Mouse (Mus musculus) monocyte, adult 2 months (primary cell): ENCODE measurements around the gene Tacr2.

Experiments used
- DNase-seq, 2 experiments: peaks; one replicate each; pipeline ENCODE4 v3.0.0; 2022; ENCODE audit warnings: low spot score in 2 of 2, low read depth in 1 of 2

Gene Tacr2

GRCm38 (mm10) chr10:62252000-62252488, at the start of gene Tacr2:
Tacr2 (plus strand) TSS chr10:62252438.
- DNase-seq = no peak

- no peak for DNase-seq
These were observed 49.7 kb upstream of the Tacr2 start for GRCm38 (mm10) chr10:62202574-62202973.

- DNase-seq = no peak
These were observed 43.9 kb upstream of the Tacr2 start for GRCm38 (mm10) chr10:62208241-62208896.

GRCm38 (mm10) chr10:62211310-62211709, 40.9 kb upstream of the Tacr2 start:
- no peak for DNase-seq

- no peak for DNase-seq
These were observed 37.0 kb upstream of the Tacr2 start for GRCm38 (mm10) chr10:62215169-62215616.

GRCm38 (mm10) chr10:62215633-62216032, 36.6 kb upstream of the Tacr2 start:
- no peak for DNase-seq

- no peak for DNase-seq
These were observed 35.6 kb upstream of the Tacr2 start for GRCm38 (mm10) chr10:62216595-62216994.

GRCm38 (mm10) chr10:62217196-62217595, 35.0 kb upstream of the Tacr2 start:
- no peak for DNase-seq

GRCm38 (mm10) chr10:62218044-62218788, 34.0 kb upstream of the Tacr2 start:
- no peak for DNase-seq

- DNase-seq = no peak
These were observed 33.5 kb upstream of the Tacr2 start for GRCm38 (mm10) chr10:62218789-62219172.

- no peak for DNase-seq
These were observed 31.3 kb upstream of the Tacr2 start for GRCm38 (mm10) chr10:62220732-62221514.

- DNase-seq = no peak
These were observed 30.6 kb upstream of the Tacr2 start for GRCm38 (mm10) chr10:62221647-62222046.

- DNase-seq = no peak
These were observed 29.5 kb upstream of the Tacr2 start for GRCm38 (mm10) chr10:62222777-62223176.

- no peak for DNase-seq
These were observed 28.0 kb upstream of the Tacr2 start for GRCm38 (mm10) chr10:62224231-62224630.

- no peak for DNase-seq
These were observed 26.4 kb upstream of the Tacr2 start for GRCm38 (mm10) chr10:62225839-62226238.

GRCm38 (mm10) chr10:62228126-62228525, 24.1 kb upstream of the Tacr2 start:
- DNase-seq = no peak

- DNase-seq = peak in 1 of 2 experiments; percentile 30
These were observed 21.4 kb upstream of the Tacr2 start, which contains the start of gene Tspan15 for GRCm38 (mm10) chr10:62230708-62231394. Tspan15 (minus strand) TSS chr10:62231251.

- no peak for DNase-seq
These were observed 20.9 kb upstream of the Tacr2 start for GRCm38 (mm10) chr10:62231395-62231732.

GRCm38 (mm10) chr10:62231811-62232210, 20.4 kb upstream of the Tacr2 start:
- no peak for DNase-seq

GRCm38 (mm10) chr10:62236165-62236564, 16.1 kb upstream of the Tacr2 start:
- DNase-seq = no peak

- no peak for DNase-seq
These were observed 15.0 kb upstream of the Tacr2 start for GRCm38 (mm10) chr10:62237205-62237604.
